Mouse (Mus musculus): Measurements from ENCODE around the gene Nos1ap.

Nos1ap gene

GRCm38 (mm10) chr1:170536344-170536743 is 53.3 kb downstream of the Nos1ap start:
- no peak for TF ChIP-seq GATA4 (IDR thresholded peaks at IDR 0.05; ENCODE audit: insufficient replicate concordance, low read length)

- no peak for TF ChIP-seq GATA4 (IDR thresholded peaks at IDR 0.05; ENCODE audit: insufficient replicate concordance, low read length)
Measured at GRCm38 (mm10) chr1:170535221-170535620, 54.4 kb downstream of the Nos1ap start.

GRCm38 (mm10) chr1:170531286-170531685 is 58.4 kb downstream of the Nos1ap start:
- no peak for TF ChIP-seq GATA4 (IDR thresholded peaks at IDR 0.05; ENCODE audit: insufficient replicate concordance, low read length)

- TF ChIP-seq GATA4 (IDR thresholded peaks at IDR 0.05; ENCODE audit: insufficient replicate concordance, low read length) = no peak
Measured at GRCm38 (mm10) chr1:170530456-170530855, 59.2 kb downstream of the Nos1ap start.

- no peak for TF ChIP-seq GATA4 (IDR thresholded peaks at IDR 0.05; ENCODE audit: insufficient replicate concordance, low read length)
Measured at GRCm38 (mm10) chr1:170522891-170523290, 66.8 kb downstream of the Nos1ap start.

- no peak for TF ChIP-seq GATA4 (IDR thresholded peaks at IDR 0.05; ENCODE audit: insufficient replicate concordance, low read length)
Measured at GRCm38 (mm10) chr1:170521520-170522205, 68.0 kb downstream of the Nos1ap start.

GRCm38 (mm10) chr1:170520206-170520605 is 69.5 kb downstream of the Nos1ap start:
- no peak for TF ChIP-seq GATA4 (IDR thresholded peaks at IDR 0.05; ENCODE audit: insufficient replicate concordance, low read length)

GRCm38 (mm10) chr1:170519631-170520030 is 70.0 kb downstream of the Nos1ap start:
- no peak for TF ChIP-seq GATA4 (IDR thresholded peaks at IDR 0.05; ENCODE audit: insufficient replicate concordance, low read length)

GRCm38 (mm10) chr1:170516182-170516581 is 73.5 kb downstream of the Nos1ap start:
- TF ChIP-seq GATA4 (IDR thresholded peaks at IDR 0.05; ENCODE audit: insufficient replicate concordance, low read length) = peak; percentile 21; the same call in 1 of the 2 replicates

GRCm38 (mm10) chr1:170515455-170515854 is 74.2 kb downstream of the Nos1ap start:
- TF ChIP-seq GATA4 (IDR thresholded peaks at IDR 0.05; ENCODE audit: insufficient replicate concordance, low read length) = no peak

GRCm38 (mm10) chr1:170514226-170514625 is 75.4 kb downstream of the Nos1ap start:
- TF ChIP-seq GATA4 (IDR thresholded peaks at IDR 0.05; ENCODE audit: insufficient replicate concordance, low read length) = no peak

- no peak for TF ChIP-seq GATA4 (IDR thresholded peaks at IDR 0.05; ENCODE audit: insufficient replicate concordance, low read length)
Measured at GRCm38 (mm10) chr1:170512429-170513097, 77.1 kb downstream of the Nos1ap start.

- TF ChIP-seq GATA4 (IDR thresholded peaks at IDR 0.05; ENCODE audit: insufficient replicate concordance, low read length) = no peak
Measured at GRCm38 (mm10) chr1:170510595-170511240, 78.9 kb downstream of the Nos1ap start.

GRCm38 (mm10) chr1:170506309-170506708 is 83.4 kb downstream of the Nos1ap start:
- TF ChIP-seq GATA4 (IDR thresholded peaks at IDR 0.05; ENCODE audit: insufficient replicate concordance, low read length) = no peak

- no peak for TF ChIP-seq GATA4 (IDR thresholded peaks at IDR 0.05; ENCODE audit: insufficient replicate concordance, low read length)
Measured at GRCm38 (mm10) chr1:170505107-170505506, 84.6 kb downstream of the Nos1ap start.

GRCm38 (mm10) chr1:170504378-170504777 is 85.3 kb downstream of the Nos1ap start:
- no peak for TF ChIP-seq GATA4 (IDR thresholded peaks at IDR 0.05; ENCODE audit: insufficient replicate concordance, low read length)
